Mouse (Mus musculus) cerebellum, adult 2 months (tissue): Measurements from ENCODE around the gene Foxred2.

Source experiments
- CTCF ChIP-seq: fragments of 200-500 bp; IDR thresholded peaks from 2 replicates; pipeline ENCODE4 v1.5.1; 2011; ENCODE audit warnings: low read depth, mild to moderate bottlenecking, control low read depth, low read length, moderate library complexity, borderline replicate concordance; ENCODE audit not compliant: insufficient read depth
- POLR2A ChIP-seq: fragments of 200-500 bp; IDR thresholded peaks from 2 replicates; pipeline ENCODE4 v1.6.1; 2011; ENCODE audit warnings: low read length, control low read depth, borderline replicate concordance; ENCODE audit not compliant: insufficient read depth

GRCm38 (mm10) chr15:77935673-77936375 lies 20.7 kb downstream of the Foxred2 start:
- TF ChIP-seq POLR2A (peak; percentile 50; the same call in 1 of the 2 replicates), CTCF (no peak)
